Mouse (Mus musculus): ENCODE measurements around the gene Kcnt1.

DNA sequence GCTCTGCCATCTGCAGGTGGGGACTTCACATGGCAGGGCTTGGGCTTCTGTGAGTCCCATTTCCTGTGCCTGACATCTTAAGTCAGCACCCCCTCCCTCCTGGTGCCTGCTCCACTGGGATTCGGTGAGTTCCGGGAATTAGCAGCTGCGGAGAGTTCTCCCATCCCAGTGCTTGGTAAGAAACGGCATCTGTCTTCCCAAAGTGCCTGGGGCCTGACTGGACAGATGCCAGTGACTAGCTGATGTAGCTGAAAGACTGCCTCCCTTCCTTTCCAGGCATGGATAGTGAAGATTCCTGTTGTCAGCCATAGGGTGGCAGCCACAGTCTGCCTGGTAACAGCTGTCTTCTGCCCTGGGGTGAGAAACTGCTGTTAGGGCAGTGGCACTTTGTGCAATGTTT lies 1.9 kb downstream of the Kcnt1 start:
- TF ChIP-seq POLR2A (IDR thresholded peaks at IDR 0.05; ENCODE audit: borderline replicate concordance, control insufficient read depth, low read depth, low read length) = no peak
- no peak for TF ChIP-seq CTCF (IDR thresholded peaks at IDR 0.05; ENCODE audit: control insufficient read depth, insufficient read depth, low read length)

Measured in bone marrow, adult 2 months (tissue).